Mouse (Mus musculus) CH12.LX (cell line): ENCODE measurements at regions not wholly inside any gene's neighbourhood (a gene's known extent, or its start where the extent isn't known, plus 50 kb on each side); places are given as distances from the start of the nearest gene placed in this dataset.

Source experiments
- DNase-seq: peaks from one replicate; pipeline ENCODE4 v3.0.0-alpha.2; 2013; ENCODE audit errors: extremely low read depth
- H3K27ac ChIP-seq: 2 replicates; pipeline ENCODE4 v1.5.1; 2012; ENCODE audit warnings: low read depth, mild to moderate bottlenecking, control low read depth, moderate library complexity; ENCODE audit not compliant: insufficient read depth
- H3K27me3 ChIP-seq: replicated peaks from 2 replicates; pipeline ENCODE3; 2012; ENCODE audit warnings: inconsistent platforms
- H3K36me3 ChIP-seq, 2 experiments: replicated peaks in 1 of 2; 2 replicates each; pipeline versions ENCODE3 to v1.6.1; 2012; ENCODE audit warnings: inconsistent platforms in 1 of 2, low read length in 1 of 2, mild to moderate bottlenecking in 1 of 2, mixed read lengths in 1 of 2, moderate library complexity in 1 of 2; ENCODE audit not compliant: control insufficient read depth in 1 of 2, insufficient read depth in 1 of 2
- H3K4me1 ChIP-seq, 2 experiments: 2 replicates each; pipeline ENCODE4 v1.6.1; 2012; ENCODE audit warnings: inconsistent platforms in 1 of 2, moderate library complexity in 1 of 2; ENCODE audit not compliant: insufficient read depth in 2 of 2, control insufficient read depth in 1 of 2
- H3K4me2 ChIP-seq: 2 replicates; pipeline ENCODE4 v1.6.1; 2012; ENCODE audit warnings: low read depth, mild to moderate bottlenecking, control low read depth; ENCODE audit not compliant: poor library complexity, insufficient read depth, severe bottlenecking
- H3K4me3 ChIP-seq, 3 experiments: fragments of 150-350 bp in 1 of 3; sonication (generic) in 1 of 3; replicated peaks in 1 of 3; 2 replicates each; pipeline versions ENCODE3 to v1.5.1; 2011 to 2012; ENCODE audit warnings: low read depth in 2 of 3, low read length in 2 of 3, mild to moderate bottlenecking in 2 of 3, moderate library complexity in 2 of 3, control low read depth in 1 of 3, improper control_type of control experiment in 1 of 3, inconsistent platforms in 1 of 3, mixed read lengths in 1 of 3; ENCODE audit not compliant: poor library complexity in 1 of 3
- H3K79me2 ChIP-seq: replicated peaks from 2 replicates; pipeline ENCODE4 v1.6.1; 2012; ENCODE audit warnings: mild to moderate bottlenecking, moderate library complexity; ENCODE audit not compliant: control insufficient read depth, poor library complexity, insufficient read depth, severe bottlenecking; ENCODE audit errors: extremely low read depth
- H3K9ac ChIP-seq: 2 replicates; pipeline ENCODE4 v1.6.1; 2012; ENCODE audit warnings: low read depth, mild to moderate bottlenecking, control low read depth, moderate library complexity; ENCODE audit not compliant: insufficient read depth
- H3K9me3 ChIP-seq: replicated peaks from 2 replicates; pipeline ENCODE3; 2012; ENCODE audit warnings: low read length, inconsistent platforms, mixed read lengths
- BHLHE40 ChIP-seq: IDR thresholded peaks from 2 replicates; pipeline ENCODE4 v1.6.1; 2011; ENCODE audit warnings: mild to moderate bottlenecking, low read depth, low read length, improper control_type of control experiment
- CHD1 ChIP-seq: IDR thresholded peaks from 2 replicates; pipeline ENCODE4 v1.6.1; 2012; ENCODE audit warnings: low read depth, low read length, improper control_type of control experiment, inconsistent platforms
- CTCF ChIP-seq, 2 experiments: IDR thresholded peaks in 1 of 2; conservative IDR thresholded peaks in 1 of 2; 2 replicates each; pipeline ENCODE4 v1.5.1; 2011 to 2012; ENCODE audit warnings: low read depth in 2 of 2, low read length in 2 of 2, improper control_type of control experiment in 1 of 2, inconsistent platforms in 1 of 2, mild to moderate bottlenecking in 1 of 2, moderate library complexity in 1 of 2
- ELF1 ChIP-seq: IDR thresholded peaks from 2 replicates; pipeline ENCODE4 v1.6.1; 2014; ENCODE audit warnings: low read depth, mild to moderate bottlenecking, inconsistent platforms, low read length, improper control_type of control experiment
- EP300 ChIP-seq: IDR thresholded peaks from 2 replicates; pipeline ENCODE4 v1.6.1; 2011; ENCODE audit warnings: low read length, improper control_type of control experiment
- HCFC1 ChIP-seq: IDR thresholded peaks from 2 replicates; pipeline ENCODE4 v1.6.1; 2012; ENCODE audit warnings: low read depth, mild to moderate bottlenecking, inconsistent platforms, low read length, improper control_type of control experiment
- JUND ChIP-seq: conservative IDR thresholded peaks from 2 replicates; pipeline ENCODE4 v1.6.1; 2011; ENCODE audit warnings: low read depth, low read length, improper control_type of control experiment
- KAT2A ChIP-seq: IDR thresholded peaks from 2 replicates; pipeline ENCODE4 v1.6.1; 2012; ENCODE audit warnings: low read length, improper control_type of control experiment, inconsistent platforms; ENCODE audit not compliant: insufficient replicate concordance
- MAFK ChIP-seq: IDR thresholded peaks from 2 replicates; pipeline ENCODE4 v1.6.1; 2011; ENCODE audit warnings: low read length, improper control_type of control experiment; ENCODE audit not compliant: insufficient replicate concordance
- MAX ChIP-seq: IDR thresholded peaks from 2 replicates; pipeline ENCODE4 v1.6.1; 2011; ENCODE audit warnings: low read length, improper control_type of control experiment
- MAZ ChIP-seq: IDR thresholded peaks from 2 replicates; pipeline ENCODE4 v1.6.1; 2012; ENCODE audit warnings: low read depth, mild to moderate bottlenecking, inconsistent platforms, low read length, improper control_type of control experiment, moderate library complexity
- MEF2A ChIP-seq: IDR thresholded peaks from 2 replicates; pipeline ENCODE4 v1.6.1; 2014; ENCODE audit warnings: low read depth, mild to moderate bottlenecking, inconsistent platforms, low read length, improper control_type of control experiment, borderline replicate concordance
- NELFE ChIP-seq: IDR thresholded peaks from 2 replicates; pipeline ENCODE4 v1.6.1; 2011; ENCODE audit warnings: low read depth, low read length, improper control_type of control experiment
- PAX5 ChIP-seq: IDR thresholded peaks from 2 replicates; pipeline ENCODE4 v1.6.1; 2012; ENCODE audit warnings: low read length, inconsistent platforms, mixed read lengths
- POLR2A ChIP-seq: IDR thresholded peaks from 2 replicates; pipeline ENCODE4 v1.6.1; 2011; ENCODE audit warnings: low read depth, mild to moderate bottlenecking, improper control_type of control experiment, low read length
- RAD21 ChIP-seq: IDR thresholded peaks from 2 replicates; pipeline ENCODE4 v1.6.1; 2011; ENCODE audit warnings: low read depth, mild to moderate bottlenecking, low read length, improper control_type of control experiment, moderate library complexity
- SIN3A ChIP-seq: IDR thresholded peaks from 2 replicates; pipeline ENCODE4 v1.6.1; 2012; ENCODE audit warnings: low read length, improper control_type of control experiment, inconsistent platforms
- TCF12 ChIP-seq: IDR thresholded peaks from 2 replicates; pipeline ENCODE4 v1.6.1; 2014; ENCODE audit warnings: low read depth, mild to moderate bottlenecking, inconsistent platforms, low read length, improper control_type of control experiment
- USF1 ChIP-seq: IDR thresholded peaks from 2 replicates; pipeline ENCODE4 v1.6.1; 2014; ENCODE audit warnings: low read depth, mild to moderate bottlenecking, inconsistent platforms, low read length, improper control_type of control experiment
- USF2 ChIP-seq: conservative IDR thresholded peaks from 2 replicates; pipeline ENCODE4 v1.6.1; 2011; ENCODE audit warnings: low read depth, low read length, improper control_type of control experiment
- ZC3H11A ChIP-seq: IDR thresholded peaks from 2 replicates; pipeline ENCODE4 v1.6.1; 2012; ENCODE audit warnings: low read depth, mild to moderate bottlenecking, inconsistent platforms, low read length, improper control_type of control experiment
- ZKSCAN1 ChIP-seq: IDR thresholded peaks from 2 replicates; pipeline ENCODE4 v1.6.1; 2012; ENCODE audit warnings: low read depth, inconsistent platforms, low read length, improper control_type of control experiment, borderline replicate concordance
- ZNF384 ChIP-seq: IDR thresholded peaks from 2 replicates; pipeline ENCODE4 v1.6.1; 2012; ENCODE audit warnings: low read depth, low read length, improper control_type of control experiment, inconsistent platforms
- dilution Hi-C: fragments of 300-500 bp; cut with MboI; formaldehyde crosslinking; loops from 2 replicates; pipeline ENCODE4 v1.14.3; 2020; ENCODE audit warnings: low sequenced_read_pairs; ENCODE audit not compliant: extremely low pct_unique_long_range_greater_than_20kb, extremely low pct_ligation_motif_present
- in situ Hi-C: fragments of 300-500 bp; cut with MboI; formaldehyde crosslinking; loops from 3 replicates; pipeline ENCODE4 v1.14.3; 2019; ENCODE audit warnings: low sequenced_read_pairs, low pct_ligation_motif_present, low pct_unique_long_range_greater_than_20kb, mixed read lengths

DNA sequence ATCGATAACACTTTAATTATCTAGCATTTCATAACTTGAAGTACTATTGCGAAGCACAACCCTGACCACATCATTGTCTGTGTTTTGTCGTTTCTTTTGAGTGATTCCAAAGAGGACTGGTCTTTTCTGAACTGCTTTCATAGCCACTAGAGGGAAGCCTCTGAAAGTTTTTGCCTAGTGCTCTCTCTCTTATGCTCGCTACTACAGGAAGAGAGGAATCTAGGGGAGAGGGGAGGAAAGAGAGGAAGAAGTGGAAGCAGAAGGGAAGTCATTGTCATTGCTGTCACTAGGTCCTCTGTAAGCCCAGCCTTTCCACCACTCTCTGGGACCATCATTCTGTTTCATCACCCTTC, 217.1 kb upstream of the Kif2a start:
- no peaks in the 10 kb centered on the region for H3K79me2 ChIP-seq
- no peak overlapping the region for H3K27ac ChIP-seq
- TF ChIP-seq POLR2A (no peak), NELFE (no peak), MEF2A (no peak), ZKSCAN1 (no peak), SIN3A (no peak), USF1 (no peak), HCFC1 (no peak), CTCF (conservative IDR thresholded peaks at IDR 0.05 in 1 of 2, IDR thresholded peaks at IDR 0.05 in 1 of 2; ENCODE audit: low read depth in 2 of 2, low read length in 2 of 2) (no peak), RAD21 (no peak; the same call in 1 of the 2 replicates), CHD1 (no peak), EP300 (no peak)
- H3K27me3 ChIP-seq, result no peaks in the 10 kb centered on the region
- H3K4me1 ChIP-seq, result no peaks in the 10 kb centered on the region
- no peak for DNase-seq
- no peak overlapping the region for H3K4me2 ChIP-seq
- no peak overlapping the region for H3K4me3 ChIP-seq
- dilution Hi-C loops, result no loop called here
- H3K36me3 ChIP-seq, result no peaks in the 10 kb centered on the region
- in situ Hi-C loops, result no loop called here
- no peaks in the 10 kb centered on the region for H3K9me3 ChIP-seq
- H3K9ac ChIP-seq, result no peak overlapping the region

- no peak for DNase-seq
- Histone ChIP-seq H3K79me2 (no peaks in the 10 kb centered on the region), H3K36me3 (no peaks in the 10 kb centered on the region), H3K27ac (no peak overlapping the region), H3K9ac (no peak overlapping the region), H3K9me3 (no peaks in the 10 kb centered on the region), H3K4me2 (no peak overlapping the region), H3K27me3 (no peaks in the 10 kb centered on the region), H3K4me1 (no peaks in the 10 kb centered on the region), H3K4me3 (no peak overlapping the region)
- in situ Hi-C loops, result no loop called here
- TF ChIP-seq USF2 (no peak), JUND (no peak), ZC3H11A (no peak), CHD1 (no peak), ZKSCAN1 (no peak), BHLHE40 (no peak), MAFK (no peak), ELF1 (no peak), MAZ (no peak), TCF12 (no peak), EP300 (no peak), ZNF384 (no peak), PAX5 (no peak), MAX (no peak), KAT2A (no peak)
- dilution Hi-C loops, result no loop called here
Measured at GRCm38 (mm10) chr13:107238364-107239034, 216.6 kb upstream of the Kif2a start.
